Mouse (Mus musculus) small intestine, adult 2 months (tissue): ENCODE measurements at regions not wholly inside any gene's neighbourhood (a gene's known extent, or its start where the extent isn't known, plus 50 kb on each side); places are given as distances from the start of the nearest gene placed in this dataset.

Experiments
- CTCF ChIP-seq: fragments of 200-500 bp; IDR thresholded peaks from 2 replicates; pipeline ENCODE4 v1.5.1; 2012; ENCODE audit warnings: low read depth, mild to moderate bottlenecking, control low read depth, inconsistent platforms, low read length, moderate library complexity, mixed read lengths; ENCODE audit not compliant: insufficient replicate concordance, insufficient read length; ENCODE audit errors: extremely low read depth
- POLR2A ChIP-seq: fragments of 200-500 bp; IDR thresholded peaks from 2 replicates; pipeline ENCODE4 v1.6.1; 2012; ENCODE audit warnings: low read depth, mild to moderate bottlenecking, control low read depth, inconsistent platforms, low read length, moderate library complexity

DNA sequence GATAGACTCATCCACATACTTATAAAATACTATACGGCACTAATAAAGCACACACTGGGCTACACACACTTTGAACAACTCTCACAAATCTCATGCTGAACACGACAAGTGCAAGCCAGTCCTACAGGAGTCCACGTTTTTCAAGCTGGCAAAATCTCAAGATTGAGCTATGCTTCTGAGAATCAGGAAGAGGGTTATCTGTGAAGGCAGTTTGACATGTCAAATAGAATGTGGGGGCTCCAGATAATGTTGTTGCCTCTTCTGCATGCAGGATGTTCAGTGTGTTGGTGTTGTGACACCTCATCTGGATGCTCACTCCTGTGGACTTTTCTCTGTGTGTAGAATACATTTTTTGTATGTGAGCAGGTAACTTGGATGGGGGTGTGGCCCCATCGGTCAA, 142.4 kb upstream of the Lhx1 start:
- TF ChIP-seq CTCF, result no peak
- TF ChIP-seq POLR2A, result no peak
